Mouse (Mus musculus): ENCODE results near the gene Stx8. TPM values are rescaled to one million over a fixed set of nuclear protein-coding genes. Genes with fewer than 3 reads are reported as not detected.
A peak's percentile ranks its signal among the peaks of the same experiment; 100 is the strongest.

Stx8 gene
- total and polyA plus RNA-seq, 2 experiments from 2014 or later = 10.8 to 65.8 TPM

GRCm38 (mm10) chr11:67999629-68000028, 33.6 kb downstream of the Stx8 start:
- H3K4me2 ChIP-seq (ENCODE audit: low read depth, low read length) = no peak overlapping the region
- H3K9ac ChIP-seq (replicated peaks; ENCODE audit: low read length) = no peak overlapping the region
- TF ChIP-seq CTCF (IDR thresholded peaks at IDR 0.05; ENCODE audit: low read depth) = peak; percentile 76
- no peaks in the 10 kb centered on the region for H3K4me1 ChIP-seq (ENCODE audit: insufficient read depth, low read length)
- H3K27ac ChIP-seq = no peak overlapping the region
- no peaks in the 10 kb centered on the region; the same call in 1 of the 2 replicates for H3K27me3 ChIP-seq (ENCODE audit: insufficient read depth, low read length)
- 63% methylated on average over 5 of the region's 5 CpGs for WGBS
- no peak overlapping the region for H3K4me3 ChIP-seq (ENCODE audit: low read length)
- H3K9me3 ChIP-seq (ENCODE audit: low read length) = no peaks in the 10 kb centered on the region
- H3K36me3 ChIP-seq (ENCODE audit: insufficient read depth, low read length) = no peaks in the 10 kb centered on the region
- ATAC-seq (no peak), DNase-seq (ENCODE audit: low spot score) (peak; percentile 75)

GRCm38 (mm10) chr11:68004191-68004590, 38.2 kb downstream of the Stx8 start:
- no peak overlapping the region for H3K27ac ChIP-seq

GRCm38 (mm10) chr11:68006216-68006789, 40.3 kb downstream of the Stx8 start:
- no peak for ATAC-seq

More at GRCm38 (mm10) chr11:68004191-68004590, 38.2 kb downstream of the Stx8 start:
- H3K9me3 ChIP-seq (ENCODE audit: low read length) = no peaks in the 10 kb centered on the region
- WGBS = 22% methylated on average over 6 of the region's 6 CpGs
- H3K9ac ChIP-seq (replicated peaks; ENCODE audit: low read length) = no peak overlapping the region
- H3K36me3 ChIP-seq (ENCODE audit: insufficient read depth, low read length) = no peaks in the 10 kb centered on the region
- H3K27me3 ChIP-seq (ENCODE audit: insufficient read depth, low read length) = no peaks in the 10 kb centered on the region; the same call in 1 of the 2 replicates
- peak; percentile 86 for DNase-seq (ENCODE audit: low spot score)
- H3K4me1 ChIP-seq (ENCODE audit: insufficient read depth, low read length) = no peaks in the 10 kb centered on the region
- H3K4me2 ChIP-seq (ENCODE audit: low read depth, low read length) = no peak overlapping the region
- no peak overlapping the region for H3K4me3 ChIP-seq (ENCODE audit: low read length)
- no peak for ATAC-seq
- peak; percentile 98 for TF ChIP-seq CTCF (IDR thresholded peaks at IDR 0.05; ENCODE audit: low read depth)

GRCm38 (mm10) chr11:68007645-68008044, 41.7 kb downstream of the Stx8 start:
- H3K4me1 ChIP-seq (ENCODE audit: insufficient read depth, low read length) = no peaks in the 10 kb centered on the region
- ATAC-seq (no peak), DNase-seq (ENCODE audit: low spot score) (no peak)
- H3K4me2 ChIP-seq (ENCODE audit: low read depth, low read length) = no peak overlapping the region
- 48% methylated on average over 6 of the region's 6 CpGs for WGBS
- no peak overlapping the region for H3K4me3 ChIP-seq (ENCODE audit: low read length)
- no peak overlapping the region for H3K9ac ChIP-seq (replicated peaks; ENCODE audit: low read length)
- H3K36me3 ChIP-seq (ENCODE audit: insufficient read depth, low read length) = no peaks in the 10 kb centered on the region
- no peaks in the 10 kb centered on the region for H3K9me3 ChIP-seq (ENCODE audit: low read length)
- H3K27ac ChIP-seq = no peak overlapping the region
- H3K27me3 ChIP-seq (ENCODE audit: insufficient read depth, low read length) = no peaks in the 10 kb centered on the region; the same call in 1 of the 2 replicates
- TF ChIP-seq CTCF (IDR thresholded peaks at IDR 0.05; ENCODE audit: low read depth) = no peak

More at GRCm38 (mm10) chr11:68006216-68006789, 40.3 kb downstream of the Stx8 start:
- Histone ChIP-seq H3K9ac (replicated peaks; ENCODE audit: low read length) (no peak overlapping the region), H3K36me3 (ENCODE audit: insufficient read depth, low read length) (no peaks in the 10 kb centered on the region), H3K4me2 (ENCODE audit: low read depth, low read length) (no peak overlapping the region), H3K27me3 (ENCODE audit: insufficient read depth, low read length) (no peaks in the 10 kb centered on the region; the same call in 1 of the 2 replicates), H3K4me1 (ENCODE audit: insufficient read depth, low read length) (no peaks in the 10 kb centered on the region), H3K4me3 (ENCODE audit: low read length) (no peak overlapping the region), H3K9me3 (ENCODE audit: low read length) (no peaks in the 10 kb centered on the region), H3K27ac (no peak overlapping the region)
- no peak for DNase-seq (ENCODE audit: low spot score)
- WGBS = 43% methylated on average over 8 of the region's 8 CpGs
- TF ChIP-seq CTCF (IDR thresholded peaks at IDR 0.05; ENCODE audit: low read depth) = no peak

GRCm38 (mm10) chr11:68009377-68009776, 43.4 kb downstream of the Stx8 start:
- 79% methylated on average over 5 of the region's 5 CpGs for WGBS
- DNase-seq (ENCODE audit: low spot score) (no peak), ATAC-seq (no peak)
- H3K9me3 ChIP-seq (ENCODE audit: low read length) = no peaks in the 10 kb centered on the region
- no peaks in the 10 kb centered on the region for H3K4me1 ChIP-seq (ENCODE audit: insufficient read depth, low read length)
- no peak overlapping the region for H3K27ac ChIP-seq
- no peak overlapping the region for H3K9ac ChIP-seq (replicated peaks; ENCODE audit: low read length)
- H3K4me2 ChIP-seq (ENCODE audit: low read depth, low read length) = no peak overlapping the region
- TF ChIP-seq CTCF (IDR thresholded peaks at IDR 0.05; ENCODE audit: low read depth) = no peak
- no peak overlapping the region for H3K4me3 ChIP-seq (ENCODE audit: low read length)
- no peaks in the 10 kb centered on the region for H3K27me3 ChIP-seq (ENCODE audit: insufficient read depth, low read length)
- no peaks in the 10 kb centered on the region for H3K36me3 ChIP-seq (ENCODE audit: insufficient read depth, low read length)

- Histone ChIP-seq H3K9me3 (ENCODE audit: low read length) (no peaks in the 10 kb centered on the region), H3K36me3 (ENCODE audit: insufficient read depth, low read length) (no peaks in the 10 kb centered on the region), H3K9ac (replicated peaks; ENCODE audit: low read length) (no peak overlapping the region), H3K27me3 (ENCODE audit: insufficient read depth, low read length) (no peaks in the 10 kb centered on the region), H3K4me3 (ENCODE audit: low read length) (no peak overlapping the region), H3K4me2 (ENCODE audit: low read depth, low read length) (no peak overlapping the region), H3K27ac (no peak overlapping the region), H3K4me1 (ENCODE audit: insufficient read depth, low read length) (no peaks in the 10 kb centered on the region)
- ATAC-seq (no peak), DNase-seq (ENCODE audit: low spot score) (no peak)
- no peak for TF ChIP-seq CTCF (IDR thresholded peaks at IDR 0.05; ENCODE audit: low read depth)
- 86% methylated on average over 7 of the region's 7 CpGs for WGBS
Observed at GRCm38 (mm10) chr11:68012207-68012606, 46.2 kb downstream of the Stx8 start.

- DNase-seq (ENCODE audit: low spot score) (no peak), ATAC-seq (no peak)
- TF ChIP-seq CTCF (IDR thresholded peaks at IDR 0.05; ENCODE audit: low read depth) = no peak
- Histone ChIP-seq H3K4me3 (ENCODE audit: low read length) (no peak overlapping the region), H3K9me3 (ENCODE audit: low read length) (no peaks in the 10 kb centered on the region), H3K4me1 (ENCODE audit: insufficient read depth, low read length) (no peaks in the 10 kb centered on the region), H3K27me3 (ENCODE audit: insufficient read depth, low read length) (no peaks in the 10 kb centered on the region), H3K4me2 (ENCODE audit: low read depth, low read length) (no peak overlapping the region), H3K9ac (replicated peaks; ENCODE audit: low read length) (no peak overlapping the region), H3K36me3 (ENCODE audit: insufficient read depth, low read length) (no peaks in the 10 kb centered on the region), H3K27ac (no peak overlapping the region)
- 87% methylated on average over 8 of the region's 8 CpGs for WGBS
Observed at GRCm38 (mm10) chr11:68018191-68018590, 52.2 kb downstream of the Stx8 start.

Data from hindbrain, postnatal 0 days (tissue).